Mouse (Mus musculus) spleen, adult 2 months (tissue): ENCODE results near the gene Dnaaf2. TPM values are rescaled to one million over a fixed set of nuclear protein-coding genes. Genes with fewer than 3 reads are reported as not detected.

Experiments
- DNase-seq, 2 experiments: peaks; one replicate each; pipeline versions ENCODE4 v3.0.0 to v3.0.0-alpha.2; 2012 to 2021; ENCODE audit warnings: low spot score in 2 of 2, low read depth in 1 of 2
- H3K27ac ChIP-seq: fragments of 200-500 bp; 2 replicates; pipeline ENCODE4 v1.5.1; 2012; ENCODE audit warnings: low read length, inconsistent platforms; ENCODE audit not compliant: insufficient read depth
- H3K27me3 ChIP-seq: fragments of 200-500 bp; 2 replicates; pipeline ENCODE4 v1.6.1; 2012; ENCODE audit warnings: mild to moderate bottlenecking, moderate library complexity, low read length, inconsistent platforms; ENCODE audit not compliant: control insufficient read depth, insufficient read depth
- H3K36me3 ChIP-seq: fragments of 200-500 bp; 2 replicates; pipeline ENCODE4 v1.6.1; 2012; ENCODE audit warnings: mild to moderate bottlenecking, low read length, inconsistent platforms; ENCODE audit not compliant: control insufficient read depth, insufficient read depth
- H3K4me1 ChIP-seq: fragments of 200-500 bp; 2 replicates; pipeline ENCODE4 v1.6.1; 2011; ENCODE audit warnings: inconsistent platforms; ENCODE audit not compliant: control insufficient read depth, insufficient read depth, insufficient read length
- H3K4me3 ChIP-seq: fragments of 200-500 bp; 2 replicates; pipeline ENCODE4 v1.5.1; 2011; ENCODE audit warnings: mild to moderate bottlenecking, inconsistent platforms; ENCODE audit not compliant: insufficient read depth, insufficient read length; ENCODE audit errors: extremely low read depth
- CTCF ChIP-seq: fragments of 200-500 bp; IDR thresholded peaks from 2 replicates; pipeline ENCODE4 v1.5.1; 2011; ENCODE audit warnings: mild to moderate bottlenecking, inconsistent platforms; ENCODE audit not compliant: insufficient read depth, insufficient read length, insufficient replicate concordance; ENCODE audit errors: extremely low read depth
- POLR2A ChIP-seq: fragments of 200-500 bp; IDR thresholded peaks from 2 replicates; pipeline ENCODE4 v1.6.1; 2011; ENCODE audit warnings: low read depth, low read length, inconsistent platforms
- WGBS: fragments of 180-500 bp; shearing (Covaris S2); methylation state at CpG from one replicate; pipeline ENCODE4 v1.1.7; 2018; 5-methylcytosine and 5-hydroxymethylcytosine counted together
- polyA plus RNA-seq: library from polyadenylated mRNA; depleted of rRNA; stranded (reverse); fragments of >200 nt; gene quantifications from 2 replicates; pipeline ENCODE4 v1.2.3, GENCODE M21; 2012

Gene Dnaaf2
- polyA plus RNA-seq, 1 experiment: 1.4 TPM

DNA sequence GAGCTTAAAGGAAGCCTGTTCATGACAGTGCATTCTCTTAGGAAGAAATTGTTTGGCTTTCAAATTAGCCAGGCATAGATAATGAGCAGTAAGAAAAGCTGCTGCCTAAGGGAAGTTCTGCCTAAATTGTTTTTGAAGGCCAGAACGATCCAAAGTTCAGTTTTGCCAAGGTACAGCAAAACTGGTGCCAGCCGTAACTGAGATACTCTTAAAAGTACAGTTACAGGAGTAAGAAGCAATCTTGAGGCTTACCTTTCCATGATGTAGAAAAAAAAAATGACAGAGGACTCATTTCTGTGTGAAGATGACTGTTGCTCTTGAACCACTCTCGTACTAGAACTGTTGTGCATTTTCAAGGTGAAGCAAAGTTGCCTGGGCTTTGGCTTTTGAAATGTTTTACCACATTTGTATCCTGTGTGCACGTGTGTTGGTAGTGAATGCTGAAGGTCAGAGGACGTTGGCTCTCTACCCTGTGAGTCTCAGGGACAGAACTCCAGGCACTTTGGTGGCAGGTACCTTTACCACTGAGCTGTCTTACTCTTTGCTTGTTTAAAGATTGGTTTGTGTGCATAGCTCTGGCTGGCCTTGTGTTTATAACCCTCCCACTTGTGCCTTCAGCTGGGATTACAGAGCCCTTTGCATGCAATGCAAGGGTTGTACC is 11.3 kb downstream of the Dnaaf2 start:
- H3K27ac ChIP-seq: no peak overlapping the region
- no peak for DNase-seq
- peaks cover 6% of the 10 kb centered on the region for H3K4me1 ChIP-seq
- TF ChIP-seq CTCF: no peak
- TF ChIP-seq POLR2A: no peak
- no peak overlapping the region for H3K4me3 ChIP-seq
- WGBS: 61% methylated on average over 5 of the region's 5 CpGs
- H3K27me3 ChIP-seq: no peaks in the 10 kb centered on the region
- peaks cover 5% of the 10 kb centered on the region for H3K36me3 ChIP-seq

DNA sequence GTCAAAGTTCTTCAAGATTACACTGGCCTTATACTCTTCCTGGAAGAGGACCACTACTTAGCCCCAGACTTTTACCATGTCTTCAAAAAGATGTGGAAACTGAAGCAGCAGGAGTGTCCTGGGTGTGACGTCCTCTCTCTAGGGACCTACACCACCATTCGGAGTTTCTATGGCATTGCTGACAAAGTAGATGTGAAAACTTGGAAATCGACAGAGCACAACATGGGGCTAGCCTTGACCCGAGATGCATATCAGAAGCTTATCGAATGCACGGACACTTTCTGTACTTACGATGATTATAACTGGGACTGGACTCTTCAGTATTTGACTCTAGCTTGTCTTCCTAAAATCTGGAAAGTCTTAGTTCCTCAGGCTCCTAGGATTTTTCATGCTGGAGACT is 12.9 kb downstream of the Dnaaf2 start:
- Histone ChIP-seq H3K4me3 (no peak overlapping the region; the same call in 1 of the 2 replicates), H3K27ac (no peak overlapping the region), H3K4me1 (peaks cover 6% of the 10 kb centered on the region), H3K27me3 (no peaks in the 10 kb centered on the region), H3K36me3 (peaks cover 7% of the 10 kb centered on the region)
- TF ChIP-seq CTCF (no peak), POLR2A (no peak)
- DNase-seq: no peak
- WGBS: 63% methylated on average over 7 of the region's 7 CpGs

DNA sequence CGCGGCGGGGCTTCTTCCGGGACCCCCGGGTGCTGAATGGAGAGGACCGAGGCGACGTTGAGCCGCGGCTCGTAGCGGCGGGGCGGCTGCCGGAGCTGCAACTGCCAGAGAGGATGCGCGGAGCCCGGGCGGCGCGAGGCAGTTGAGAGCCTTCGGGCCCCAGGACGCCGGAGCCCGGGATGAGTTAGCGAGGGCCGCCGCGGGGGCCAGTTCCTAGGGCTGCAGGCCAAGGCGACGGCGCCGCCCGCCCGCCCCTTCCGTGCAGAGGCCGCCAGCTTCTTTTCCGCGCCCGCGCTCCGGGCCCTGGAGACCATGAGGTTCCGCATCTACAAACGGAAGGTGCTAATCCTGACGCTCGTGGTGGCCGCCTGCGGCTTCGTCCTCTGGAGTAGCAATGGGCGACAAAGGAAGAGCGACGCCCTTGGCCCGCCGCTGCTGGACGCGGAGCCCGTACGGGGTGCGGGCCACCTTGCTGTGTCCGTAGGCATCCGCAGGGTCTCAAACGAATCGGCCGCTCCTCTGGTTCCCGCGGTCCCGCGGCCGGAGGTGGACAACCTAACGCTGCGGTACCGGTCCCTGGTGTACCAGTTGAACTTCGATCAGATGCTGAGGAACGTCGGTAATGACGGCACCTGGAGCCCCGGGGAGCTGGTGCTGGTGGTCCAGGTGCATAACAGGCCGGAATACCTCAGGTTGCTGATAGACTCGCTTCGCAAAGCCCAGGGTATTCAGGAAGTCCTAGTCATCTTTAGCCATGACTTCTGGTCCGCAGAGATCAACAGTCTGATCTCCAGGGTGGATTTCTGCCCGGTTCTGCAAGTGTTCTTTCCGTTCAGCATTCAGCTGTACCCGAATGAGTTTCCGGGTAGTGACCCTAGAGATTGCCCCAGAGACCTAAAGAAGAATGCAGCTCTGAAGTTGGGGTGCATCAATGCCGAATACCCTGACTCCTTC is 13.6 kb downstream of the Dnaaf2 start:
- under 1% methylated on average over 82 of the region's 86 CpGs for WGBS
- peaks cover 6% of the 10 kb centered on the region for H3K36me3 ChIP-seq
- TF ChIP-seq CTCF: no peak
- TF ChIP-seq POLR2A: no peak
- DNase-seq: peak in 1 of 2 experiments; percentile 61
- H3K4me3 ChIP-seq: peak overlapping the region; percentile 90
- peak overlapping the region; percentile 89 for H3K27ac ChIP-seq
- no peaks in the 10 kb centered on the region for H3K27me3 ChIP-seq
- H3K4me1 ChIP-seq: peaks cover 6% of the 10 kb centered on the region

DNA sequence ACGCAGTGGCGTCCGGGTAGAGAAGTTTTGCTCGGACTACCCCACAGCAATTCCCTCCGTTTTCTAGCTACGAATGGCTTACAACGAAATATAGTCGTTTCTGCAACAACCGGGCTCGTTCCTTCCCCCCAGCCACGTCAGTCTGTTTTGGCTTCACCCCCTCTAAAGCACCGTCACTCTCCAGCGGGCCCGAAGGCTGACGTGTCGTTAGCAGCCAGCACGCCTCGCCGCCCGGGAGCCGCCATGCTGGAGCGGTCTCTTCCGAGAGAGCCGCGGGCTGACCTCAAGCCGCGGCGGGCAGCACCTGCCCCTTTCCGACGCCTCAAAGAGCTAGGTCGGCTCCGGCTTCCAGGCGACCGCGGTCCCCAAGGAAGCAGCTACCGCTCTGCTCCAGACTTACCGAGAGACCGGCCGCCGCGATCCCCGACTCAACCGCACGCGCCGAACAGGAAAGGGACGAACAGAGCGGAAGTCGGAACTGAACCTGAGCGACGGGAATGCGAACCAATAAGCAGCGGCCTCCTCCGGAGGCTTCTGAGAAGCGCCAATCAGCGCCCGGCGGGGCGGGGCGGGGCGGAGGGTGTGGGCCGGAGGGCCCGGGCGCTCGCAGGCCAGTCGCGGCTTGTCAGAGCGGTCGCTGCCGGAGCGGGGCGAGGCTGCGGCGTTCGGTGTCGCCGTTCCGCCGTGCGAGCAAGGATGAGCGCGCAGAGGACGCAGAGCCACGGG is 14.5 kb downstream of the Dnaaf2 start, which contains the start of the genes Rpl36al and Mgat2:
Gene Rpl36al, minus strand, starts transcription at position 501 of the 726 bp plus-strand sequence.
Gene Mgat2, plus strand, starts transcription at position 575 of the 726 bp plus-strand sequence.
- peak within 1 kb of the TSS; percentile 89 for H3K27ac ChIP-seq
- under 1% methylated on average over 84 of the region's 84 CpGs for WGBS
- H3K36me3 ChIP-seq: peaks cover 4% of the 10 kb centered on the region
- H3K4me3 ChIP-seq: peak within 1 kb of the TSS; percentile 90
- H3K27me3 ChIP-seq: no peaks in the 10 kb centered on the region
- TF ChIP-seq CTCF (no peak), POLR2A (peak; percentile 95)
- peaks cover 6% of the 10 kb centered on the region for H3K4me1 ChIP-seq
- DNase-seq: peak; percentile 95 to 99

DNA sequence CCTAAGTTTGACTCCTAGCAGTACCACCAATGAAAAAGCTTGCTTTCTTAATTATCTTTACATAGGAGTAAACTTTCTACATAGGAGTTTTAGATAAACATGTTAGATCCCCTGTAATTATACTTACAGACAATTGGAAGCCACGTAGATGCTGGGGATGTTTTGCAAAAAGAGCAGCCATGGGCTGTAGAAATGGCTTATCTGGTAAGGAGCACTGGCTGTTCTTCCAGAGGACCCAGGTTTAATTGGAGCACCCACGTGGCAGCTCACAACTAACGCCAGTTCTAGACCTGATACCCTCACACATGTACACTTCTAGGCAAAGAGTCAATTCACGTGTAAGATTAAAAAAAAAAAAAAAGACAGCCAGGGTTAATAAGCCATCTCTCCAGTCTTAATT is 16.4 kb downstream of the Dnaaf2 start:
- no peak overlapping the region for H3K27ac ChIP-seq
- H3K27me3 ChIP-seq: no peaks in the 10 kb centered on the region
- no peak overlapping the region for H3K4me3 ChIP-seq
- TF ChIP-seq CTCF (no peak), POLR2A (no peak)
- no peak for DNase-seq
- peaks cover 4% of the 10 kb centered on the region for H3K36me3 ChIP-seq
- 85% methylated on average over 4 of the region's 4 CpGs for WGBS
- peaks cover 3% of the 10 kb centered on the region for H3K4me1 ChIP-seq

DNA sequence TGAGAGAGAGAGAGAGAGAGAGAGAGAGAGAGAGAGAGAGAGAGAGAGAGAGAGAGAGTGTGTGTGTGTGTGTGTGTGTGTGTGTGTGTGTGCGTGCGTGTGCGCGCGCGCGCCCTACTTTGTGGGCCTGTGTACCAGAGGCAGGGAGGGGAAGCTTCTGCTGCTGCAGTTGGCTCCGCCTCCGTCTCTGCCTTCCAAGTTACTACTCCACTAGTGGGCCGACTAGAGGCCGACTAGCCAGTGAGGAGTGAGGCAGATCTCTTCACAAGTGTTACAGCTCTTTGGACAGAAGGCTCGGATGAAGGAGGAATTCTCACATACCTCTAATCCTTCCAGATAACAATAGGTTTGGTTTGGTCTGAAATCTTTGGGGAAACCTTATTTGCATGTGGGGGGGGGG is 18.9 kb downstream of the Dnaaf2 start:
- 90% methylated on average over 12 of the region's 12 CpGs for WGBS
- no peak for DNase-seq

More for the DNA sequence above, 18.9 kb downstream of the Dnaaf2 start:
- Histone ChIP-seq H3K4me3 (no peak overlapping the region), H3K27ac (no peak overlapping the region), H3K27me3 (no peaks in the 10 kb centered on the region), H3K4me1 (no peaks in the 10 kb centered on the region; the same call in 1 of the 2 replicates), H3K36me3 (peaks cover 4% of the 10 kb centered on the region)
- TF ChIP-seq POLR2A (no peak), CTCF (no peak)
